Mouse (Mus musculus) lung, embryonic 16.5 days (tissue): ENCODE data around the gene Trim8. TPM values are rescaled to one million over a fixed set of nuclear protein-coding genes. Genes with fewer than 3 reads are reported as not detected.

Experiments used
- ATAC-seq: fragments of 200-750 bp; cut with Nextera tagmentation; 2 replicates; pipeline ENCODE4 v1.8.0; 2017; ENCODE audit warnings: low read depth, mild to moderate bottlenecking, moderate library complexity
- H3K27ac ChIP-seq: fragments of 300-500 bp; sonication (generic); 2 replicates; pipeline ENCODE4 v1.5.1; 2014; ENCODE audit warnings: mild to moderate bottlenecking, control low read depth, low read length
- H3K27me3 ChIP-seq: fragments of 300-500 bp; sonication (generic); 2 replicates; pipeline ENCODE4 v1.6.1; 2014; ENCODE audit warnings: low read depth, low read length, mixed read lengths; ENCODE audit not compliant: control insufficient read depth, insufficient read depth
- H3K36me3 ChIP-seq: fragments of 300-500 bp; sonication (generic); 2 replicates; pipeline ENCODE4 v1.6.1; 2014; ENCODE audit warnings: low read length; ENCODE audit not compliant: control insufficient read depth, insufficient read depth
- H3K4me1 ChIP-seq: fragments of 300-500 bp; sonication (generic); replicated peaks from 2 replicates; pipeline ENCODE4 v1.6.1; 2014; ENCODE audit warnings: low read length, mixed read lengths; ENCODE audit not compliant: control insufficient read depth, insufficient read depth
- H3K4me2 ChIP-seq: fragments of 300-500 bp; sonication (generic); 2 replicates; pipeline ENCODE4 v1.6.1; 2014; ENCODE audit warnings: low read depth, low read length, control low read depth
- H3K4me3 ChIP-seq: fragments of 300-500 bp; sonication (generic); 2 replicates; pipeline ENCODE4 v1.5.1; 2014; ENCODE audit warnings: mild to moderate bottlenecking, low read length, control low read depth
- H3K9ac ChIP-seq: fragments of 300-500 bp; sonication (generic); 2 replicates; pipeline ENCODE4 v1.6.1; 2014; ENCODE audit warnings: low read length, control low read depth
- H3K9me3 ChIP-seq: fragments of 300-500 bp; sonication (generic); 2 replicates; pipeline ENCODE4 v1.6.1; 2016; ENCODE audit warnings: low read length; ENCODE audit not compliant: control insufficient read depth
- WGBS: fragments of 180-500 bp; shearing (Covaris S2); extraction: QIAGEN DNeasy Blood & Tissue Kit; methylation state at CpG from one replicate; pipeline ENCODE4 v1.1.7; 2014; 5-methylcytosine and 5-hydroxymethylcytosine counted together
- polyA plus RNA-seq: library from polyadenylated mRNA; unstranded; fragments of >200 nt; fragmentation: Nextera tagmentation; extraction: Ambion mirVana; gene quantifications from 2 replicates; pipeline ENCODE4 v1.2.1, GENCODE M21; 2015

Gene Trim8
- polyA plus RNA-seq, 1 experiment from 2014 or later, result 24.9 TPM

DNA sequence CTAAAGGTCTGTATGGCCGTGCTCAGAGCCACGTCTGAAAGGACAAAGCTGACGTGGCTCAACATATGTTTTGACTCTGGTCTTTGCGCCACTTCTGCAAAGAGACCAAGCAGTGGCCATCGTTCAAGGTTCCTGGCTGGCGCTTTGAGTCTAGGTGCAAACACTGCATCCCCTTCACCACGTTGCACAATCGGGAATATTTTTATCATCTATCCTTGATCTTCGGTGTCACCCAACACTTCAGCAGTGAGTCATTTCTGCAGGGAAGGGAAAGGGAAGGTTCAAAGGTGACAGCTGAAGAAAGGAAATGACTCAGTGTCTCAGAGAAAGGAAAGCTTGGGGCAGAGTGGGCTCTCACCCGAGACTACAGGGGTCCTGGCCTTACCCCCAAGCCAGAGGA lies 42.2 kb upstream of the Trim8 start:
- H3K4me1 ChIP-seq, result peaks cover 36% of the 10 kb centered on the region

DNA sequence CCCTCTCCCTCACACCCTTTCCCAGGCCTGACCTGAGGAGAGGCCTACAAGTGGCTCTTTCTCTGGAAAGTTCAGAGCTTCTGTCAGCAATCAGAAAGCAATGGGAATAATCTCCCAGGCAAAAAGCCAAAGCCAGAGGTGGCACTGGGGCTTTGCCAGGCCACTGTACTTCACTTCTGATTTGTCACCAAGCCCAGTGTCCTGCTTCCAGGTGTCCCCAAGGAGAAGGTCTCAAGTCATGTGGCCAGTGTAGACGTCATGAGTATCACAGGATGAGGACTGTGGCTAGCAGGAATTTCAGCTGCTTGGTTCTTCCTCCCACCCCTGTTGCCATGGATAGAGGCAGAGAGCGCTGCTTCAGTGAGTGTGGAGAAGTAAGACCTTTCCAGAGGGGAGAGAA lies 41.6 kb upstream of the Trim8 start:
- no peak for ATAC-seq
- 70% methylated on average over 2 of the region's 2 CpGs for WGBS
- H3K4me3 ChIP-seq, result no peak overlapping the region

More for the DNA sequence above, 42.2 kb upstream of the Trim8 start:
- 49% methylated on average over 10 of the region's 10 CpGs for WGBS
- peaks cover 17% of the 10 kb centered on the region for H3K36me3 ChIP-seq
- H3K9ac ChIP-seq, result 0 out of 2 replicates have a peak overlapping the region, but pooled peaks have one; percentile 24
- no peak overlapping the region for H3K4me3 ChIP-seq
- no peaks in the 10 kb centered on the region for H3K9me3 ChIP-seq
- no peak overlapping the region for H3K27ac ChIP-seq
- no peak for ATAC-seq
- no peak overlapping the region for H3K4me2 ChIP-seq
- no peaks in the 10 kb centered on the region for H3K27me3 ChIP-seq

DNA sequence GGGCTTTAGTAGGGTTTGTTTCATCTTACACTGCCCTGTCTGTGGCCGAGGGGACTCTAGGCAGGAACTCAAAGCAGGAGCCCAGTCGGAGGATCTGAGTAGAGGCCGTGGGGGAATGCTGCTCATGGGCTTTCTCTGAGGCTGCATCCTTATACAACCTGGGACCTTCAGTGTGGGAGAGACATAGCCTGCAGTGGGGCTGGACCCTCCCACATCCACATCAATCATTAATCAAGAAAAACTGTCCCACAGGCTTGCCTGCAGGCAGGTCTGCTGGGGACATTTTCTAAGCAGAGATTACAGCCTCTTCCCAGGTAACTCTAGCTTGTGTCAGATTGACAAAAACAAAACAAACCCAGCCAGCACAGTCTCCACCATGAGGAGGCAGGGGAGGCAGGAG lies 38.9 kb upstream of the Trim8 start:
- Histone ChIP-seq H3K36me3 (peaks cover 17% of the 10 kb centered on the region), H3K27ac (no peak overlapping the region), H3K9me3 (no peaks in the 10 kb centered on the region), H3K4me3 (no peak overlapping the region), H3K4me2 (no peak overlapping the region), H3K4me1 (peaks cover 11% of the 10 kb centered on the region; the same call in 1 of the 2 replicates), H3K9ac (no peak overlapping the region), H3K27me3 (no peaks in the 10 kb centered on the region)
- WGBS, result 68% methylated on average over 3 of the region's 3 CpGs
- no peak for ATAC-seq

More for the DNA sequence above, 41.6 kb upstream of the Trim8 start:
- H3K4me1 ChIP-seq, result peaks cover 30% of the 10 kb centered on the region
- H3K27me3 ChIP-seq, result no peaks in the 10 kb centered on the region
- peaks cover 17% of the 10 kb centered on the region for H3K36me3 ChIP-seq
- no peaks in the 10 kb centered on the region for H3K9me3 ChIP-seq
- no peak overlapping the region for H3K9ac ChIP-seq
- no peak overlapping the region for H3K4me2 ChIP-seq
- H3K27ac ChIP-seq, result no peak overlapping the region

DNA sequence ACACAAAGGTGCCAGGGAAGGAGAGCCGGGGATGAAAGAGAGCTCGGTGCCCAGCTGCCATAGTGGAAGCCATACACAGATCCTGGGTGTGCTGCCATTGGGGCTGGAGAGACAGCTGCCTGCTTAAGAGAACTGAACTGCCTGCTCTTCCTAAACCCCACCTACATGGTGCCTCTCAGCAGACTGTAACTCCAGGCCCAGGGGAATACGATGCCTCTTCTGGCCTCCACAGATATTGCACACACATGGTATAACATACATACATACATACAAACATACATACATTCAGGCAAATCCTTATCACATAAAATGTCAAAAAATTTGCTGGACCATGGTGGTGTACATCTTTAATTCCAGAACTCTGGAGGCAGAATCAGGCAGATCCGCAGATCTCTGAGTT lies 38.1 kb upstream of the Trim8 start:
- H3K4me2 ChIP-seq, result no peak overlapping the region
- no peak overlapping the region for H3K4me3 ChIP-seq
- H3K36me3 ChIP-seq, result peaks cover 17% of the 10 kb centered on the region
- H3K9me3 ChIP-seq, result no peaks in the 10 kb centered on the region
- no peaks in the 10 kb centered on the region for H3K27me3 ChIP-seq
- peaks cover 10% of the 10 kb centered on the region; the same call in 1 of the 2 replicates for H3K4me1 ChIP-seq
- 94% methylated on average over 4 of the region's 4 CpGs for WGBS
- H3K9ac ChIP-seq, result no peak overlapping the region
- ATAC-seq, result no peak
- no peak overlapping the region for H3K27ac ChIP-seq

DNA sequence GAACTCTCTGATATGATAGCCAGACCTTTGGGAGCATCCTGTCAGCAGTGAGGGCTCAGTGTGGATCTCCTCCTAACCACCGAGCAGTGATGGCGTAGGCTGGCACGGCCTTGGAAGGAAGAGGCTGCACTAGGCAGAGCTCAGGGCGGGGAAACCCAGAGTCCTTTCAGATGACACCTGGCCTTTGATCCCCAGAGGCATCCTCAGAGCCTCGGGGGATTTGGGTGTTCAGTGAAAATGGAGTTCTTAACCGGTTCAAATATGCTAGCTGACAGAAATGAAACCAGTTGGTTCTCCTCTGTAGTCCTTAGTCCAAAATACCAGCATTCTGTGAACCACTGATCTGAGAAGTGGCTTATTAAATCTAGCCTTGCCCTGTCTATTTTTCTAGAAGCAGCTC lies 35.3 kb upstream of the Trim8 start:
- 63% methylated on average over 6 of the region's 6 CpGs for WGBS
- H3K9ac ChIP-seq, result no peak overlapping the region
- no peak for ATAC-seq

DNA sequence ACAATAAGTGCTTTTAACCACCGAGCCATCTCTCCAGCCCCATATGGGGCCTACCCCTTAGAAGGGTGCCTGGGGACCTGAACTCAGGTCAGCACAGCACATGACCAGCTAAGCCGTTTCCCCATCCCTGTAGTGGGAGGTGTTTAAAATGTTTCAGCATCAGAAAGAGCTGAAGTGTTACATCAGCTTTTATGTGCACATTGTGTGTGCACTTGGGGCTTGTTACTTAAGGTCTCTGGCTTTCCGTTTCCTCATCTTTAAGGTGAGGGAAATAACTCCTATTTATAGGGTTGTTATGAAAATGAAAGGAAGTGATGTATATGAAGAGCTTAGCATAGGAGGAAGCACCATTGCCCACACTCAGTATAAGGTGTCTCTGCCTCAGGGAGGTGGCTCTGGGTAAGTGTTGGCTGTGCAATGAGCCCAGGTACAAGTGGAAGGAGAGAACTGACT lies 34.4 kb upstream of the Trim8 start:
- no peak overlapping the region for H3K4me3 ChIP-seq
- H3K27me3 ChIP-seq, result no peaks in the 10 kb centered on the region
- 53% methylated on average over 3 of the region's 3 CpGs for WGBS
- H3K9me3 ChIP-seq, result no peaks in the 10 kb centered on the region
- peaks cover 23% of the 10 kb centered on the region for H3K4me1 ChIP-seq
- no peak overlapping the region for H3K27ac ChIP-seq
- no peak overlapping the region for H3K9ac ChIP-seq
- peaks cover 10% of the 10 kb centered on the region for H3K36me3 ChIP-seq
- ATAC-seq, result no peak
- H3K4me2 ChIP-seq, result no peak overlapping the region

More for the DNA sequence above, 35.3 kb upstream of the Trim8 start:
- Histone ChIP-seq H3K4me1 (peaks cover 14% of the 10 kb centered on the region), H3K27ac (no peak overlapping the region; the same call in 1 of the 2 replicates), H3K4me3 (no peak overlapping the region), H3K9me3 (no peaks in the 10 kb centered on the region), H3K4me2 (no peak overlapping the region), H3K27me3 (no peaks in the 10 kb centered on the region), H3K36me3 (peaks cover 13% of the 10 kb centered on the region)

DNA sequence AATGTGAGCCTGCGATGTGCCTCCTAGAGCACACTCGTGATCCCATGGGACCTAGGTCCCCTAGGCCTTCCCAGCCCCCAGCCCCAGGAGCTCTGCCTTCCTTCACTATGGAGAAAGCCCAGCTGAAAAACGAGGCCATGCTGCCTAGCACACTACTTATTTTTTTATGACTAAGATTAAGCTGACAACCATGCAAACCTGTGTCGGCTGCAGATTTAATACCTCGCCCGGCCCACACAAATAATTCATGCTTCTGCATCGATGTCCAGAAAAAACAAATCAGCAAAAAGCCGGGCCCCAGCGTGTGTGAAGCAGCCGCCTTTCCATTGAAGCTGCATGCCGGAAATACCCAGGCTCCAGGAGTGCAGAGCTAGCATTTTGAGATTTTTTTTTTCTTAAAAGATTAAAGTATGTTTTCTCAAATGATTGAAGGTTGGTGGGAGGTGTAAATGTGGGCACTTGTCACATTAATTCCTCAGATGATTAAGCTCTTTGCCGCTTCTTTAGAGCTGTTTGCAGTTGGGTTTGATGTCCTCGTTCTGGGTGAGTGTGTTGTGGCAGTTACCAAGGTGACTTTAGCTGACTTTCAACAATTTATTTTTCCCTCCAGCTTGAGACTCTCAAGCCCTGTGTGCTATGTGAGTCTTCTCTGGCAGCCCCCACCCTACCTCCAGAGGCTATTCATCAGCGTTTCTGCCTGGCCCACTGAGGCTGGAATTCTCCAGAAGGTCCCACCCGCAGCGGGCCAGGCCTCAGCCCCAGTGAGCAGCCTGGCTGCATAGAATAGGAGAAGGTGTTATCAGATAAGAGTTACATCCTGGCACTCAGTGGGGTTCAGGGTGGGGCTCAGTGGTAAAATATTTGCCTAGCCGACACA lies 30.9 kb upstream of the Trim8 start:
- Histone ChIP-seq H3K4me1 (peaks cover 26% of the 10 kb centered on the region), H3K36me3 (peaks cover 11% of the 10 kb centered on the region), H3K4me3 (no peak overlapping the region), H3K27ac (peak overlapping the region; percentile 83), H3K9me3 (no peaks in the 10 kb centered on the region), H3K9ac (peak overlapping the region; percentile 27; the same call in 1 of the 2 replicates), H3K27me3 (no peaks in the 10 kb centered on the region), H3K4me2 (no peak overlapping the region)
- WGBS, result 23% methylated on average over 17 of the region's 17 CpGs
- peak; percentile 53; the same call in 1 of the 2 replicates for ATAC-seq

DNA sequence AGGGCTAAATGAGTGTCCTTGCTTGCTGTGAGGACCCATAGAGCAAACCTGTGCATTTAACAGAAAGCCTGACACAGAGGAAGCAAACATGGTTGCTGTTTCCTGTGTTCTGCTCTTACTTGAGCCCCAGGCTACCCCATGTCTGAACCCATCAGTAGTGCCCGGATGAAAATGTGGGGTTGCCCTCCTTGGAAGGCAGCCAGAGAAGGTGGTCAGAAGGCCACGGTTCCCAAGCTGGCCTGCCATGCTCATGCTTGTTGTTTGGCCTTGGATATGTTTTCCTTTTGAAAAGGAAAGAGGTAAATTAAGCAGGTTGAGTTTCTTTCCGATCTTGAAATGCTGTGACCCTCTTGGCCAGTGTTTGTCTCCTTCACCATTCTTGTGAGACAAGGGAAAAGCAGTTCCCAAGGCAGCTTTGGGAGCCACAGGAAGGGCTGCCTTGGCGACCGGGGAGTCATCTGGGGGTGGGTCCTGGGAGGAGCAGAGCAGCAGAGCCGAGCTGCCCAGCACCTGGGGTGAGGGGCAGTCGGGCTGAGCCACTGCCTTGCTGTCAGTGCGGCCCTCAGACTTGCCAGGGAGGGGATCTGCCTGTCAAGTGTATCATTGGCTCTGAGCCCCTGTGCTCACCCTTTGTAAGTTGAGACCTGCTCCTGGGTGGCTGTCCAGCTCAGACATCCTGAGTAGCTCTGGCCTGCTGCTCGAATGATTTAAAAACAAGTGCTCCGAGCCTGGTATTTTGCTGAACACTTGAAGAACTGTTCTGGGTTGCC lies 30.0 kb upstream of the Trim8 start:
- no peaks in the 10 kb centered on the region for H3K27me3 ChIP-seq
- peak overlapping the region; percentile 83 for H3K27ac ChIP-seq
- H3K9me3 ChIP-seq, result no peaks in the 10 kb centered on the region
- 13% methylated on average over 10 of the region's 10 CpGs for WGBS
- no peak overlapping the region for H3K4me2 ChIP-seq
- peaks cover 27% of the 10 kb centered on the region for H3K4me1 ChIP-seq
- H3K9ac ChIP-seq, result peak overlapping the region; percentile 27; the same call in 1 of the 2 replicates
- no peak overlapping the region for H3K4me3 ChIP-seq
- ATAC-seq, result peak; percentile 79
- H3K36me3 ChIP-seq, result peaks cover 14% of the 10 kb centered on the region

DNA sequence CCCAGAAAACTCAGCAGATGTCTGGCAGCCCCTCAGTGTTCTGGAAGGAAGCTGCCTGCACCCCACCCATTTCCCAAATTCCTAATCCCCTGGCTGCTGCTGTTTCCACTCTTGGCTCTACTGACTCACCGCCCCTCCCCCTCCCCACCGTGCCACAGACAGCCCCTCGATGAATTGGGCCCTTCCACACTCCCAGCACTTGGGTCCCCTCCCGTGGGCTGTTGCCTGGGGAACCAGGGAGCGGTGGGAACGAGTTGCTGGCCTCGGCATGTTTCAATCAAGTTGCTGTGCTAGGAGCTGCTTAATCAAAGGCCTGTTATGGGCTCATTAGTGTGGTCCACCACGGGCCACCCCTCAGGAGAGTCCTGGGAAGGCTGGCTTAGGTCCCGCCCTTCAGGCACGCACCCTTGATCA lies 24.1 kb upstream of the Trim8 start:
- Histone ChIP-seq H3K4me3 (no peak overlapping the region), H3K27ac (no peak overlapping the region), H3K36me3 (peaks cover 23% of the 10 kb centered on the region), H3K9ac (no peak overlapping the region), H3K27me3 (no peaks in the 10 kb centered on the region), H3K4me2 (no peak overlapping the region), H3K9me3 (no peaks in the 10 kb centered on the region), H3K4me1 (peaks cover 49% of the 10 kb centered on the region)
- no peak for ATAC-seq
- WGBS, result 44% methylated on average over 10 of the region's 10 CpGs
